8 mouse cellular contexts compared by ENCODE assay signal in genomic region chr8:95137641-95138098, GRCm38 (mm10). TPM values are rescaled to one million over a fixed set of nuclear protein-coding genes. Genes with fewer than 3 reads are reported as not detected.
DNase-seq lines count a peak whose midpoint lies in the region; ATAC-seq and TF ChIP-seq lines count a peak whose summit lies in the region.

No protein-coding gene starts in this region.

- peak; percentile 63; the same call in 1 of the 2 replicates for ATAC-seq in stomach, embryonic 15.5 days (ENCODE audit: insufficient read depth, low FRiP score, low read depth)
- no peak for ATAC-seq in megakaryocyte progenitor cell, adult 5-6 weeks (replicated peaks; ENCODE audit: poor library complexity)

- peak overlapping the region; percentile 54 for H3K4me2 ChIP-seq in stomach, embryonic 15.5 days

- H3K27me3 ChIP-seq in E14TG2a.4 (ENCODE audit: insufficient read depth, low read length) = peaks cover 10% of the 10 kb centered on the region
- no peaks in the 10 kb centered on the region for H3K27me3 ChIP-seq in stomach, embryonic 15.5 days (replicated peaks)

- 7% methylated on average over 28 of the region's 28 CpGs for WGBS in stomach, embryonic 15.5 days

- peak overlapping the region; percentile 84 for H3K27ac ChIP-seq in brown adipose tissue, adult 24 weeks (replicated peaks; ENCODE audit: low read depth, low read length)
- H3K27ac ChIP-seq in stomach, embryonic 15.5 days = peak overlapping the region; percentile 6; the same call in 1 of the 2 replicates

- H3K4me1 ChIP-seq in E14TG2a.4 (replicated peaks; ENCODE audit: low read depth, low read length) = peaks cover 91% of the 10 kb centered on the region
- H3K4me1 ChIP-seq in brown adipose tissue, adult 24 weeks (ENCODE audit: control insufficient read depth, insufficient read depth, insufficient read length, low read length) = peaks cover 39% of the 10 kb centered on the region
- H3K4me1 ChIP-seq in stomach, embryonic 15.5 days = peaks cover 40% of the 10 kb centered on the region

- H3K9ac ChIP-seq in stomach, embryonic 15.5 days = no peak overlapping the region

- H3K9me3 ChIP-seq in E14TG2a.4 (ENCODE audit: low read length) = no peaks in the 10 kb centered on the region
- no peaks in the 10 kb centered on the region for H3K9me3 ChIP-seq in stomach, embryonic 15.5 days

- H3K36me3 ChIP-seq in E14TG2a.4 (ENCODE audit: insufficient read depth, low read length) = peaks cover 19% of the 10 kb centered on the region
- no peaks in the 10 kb centered on the region for H3K36me3 ChIP-seq in stomach, embryonic 15.5 days

- no peak for TF ChIP-seq CTCF in E14TG2a.4 (conservative IDR thresholded peaks at IDR 0.05; ENCODE audit: low read length)

- peak overlapping the region; percentile 66 for H3K4me3 ChIP-seq in E14TG2a.4 (replicated peaks; ENCODE audit: low read length)
- peak overlapping the region; percentile 63 for H3K4me3 ChIP-seq in brown adipose tissue, adult 24 weeks (ENCODE audit: insufficient read depth, low read depth, low read length)
- H3K4me3 ChIP-seq in stomach, embryonic 15.5 days (replicated peaks) = peak overlapping the region; percentile 33

- DNase-seq in heart, adult 11 months = peak; percentile 97
- DNase-seq in kidney, adult 11 months = peak; percentile 87
- DNase-seq in lung, adult 18-20 months = peak; percentile 72 to 82
- DNase-seq in thymus, postnatal 25 days = no peak

RNA-seq across cellular contexts. Expression of gene Katnb1, which starts 56.7 kb away (rescaled TPM):
- polyA plus RNA-seq in brown adipose tissue, adult 24 weeks (2012; ENCODE audit: insufficient read depth, insufficient read length, missing spikeins) = 4.7 and 6.2 TPM in 2 replicates
- polyA plus RNA-seq in stomach, embryonic 15.5 days (2015; fragmentation: Nextera tagmentation; extraction: Ambion mirVana) = 15.1 and 19.7 TPM in 2 replicates
- total RNA-seq in megakaryocyte progenitor cell, adult 5-6 weeks (2015) = 6.3 and 7.3 TPM in 2 replicates
- 25.2 and 25.9 TPM in 2 replicates for total RNA-seq in megakaryocyte progenitor cell, adult 5-6 weeks (2017)
